Mouse (Mus musculus) C2C12 (cell line): ENCODE measurements around the gene Stag1.

Source experiments
- CEBPB ChIP-seq: IDR thresholded peaks from one replicate; pipeline ENCODE4 v1.6.1; 2011; ENCODE audit warnings: low read depth, mild to moderate bottlenecking, control low read depth, moderate library complexity
- CTCF ChIP-seq: IDR thresholded peaks from one replicate; pipeline ENCODE4 v1.5.1; 2011; ENCODE audit not compliant: control insufficient read depth, insufficient read depth, insufficient read length
- FOSL1 ChIP-seq: IDR thresholded peaks from one replicate; pipeline ENCODE4 v1.8.0; 2011; ENCODE audit warnings: mild to moderate bottlenecking, low read length; ENCODE audit not compliant: poor library complexity, insufficient read depth, severe bottlenecking
- MAX ChIP-seq: IDR thresholded peaks from one replicate; pipeline ENCODE4 v1.6.1; 2011; ENCODE audit warnings: mild to moderate bottlenecking, control low read depth
- MYOD1 ChIP-seq: IDR thresholded peaks from one replicate; pipeline ENCODE4 v1.6.1; 2011; ENCODE audit warnings: low read depth; ENCODE audit not compliant: control insufficient read depth, insufficient read length
- MYOG ChIP-seq: IDR thresholded peaks from one replicate; pipeline ENCODE4 v1.6.1; 2011; ENCODE audit not compliant: control insufficient read depth, insufficient read length; ENCODE audit errors: extremely low read depth
- USF1 ChIP-seq: IDR thresholded peaks from one replicate; pipeline ENCODE4 v1.6.1; 2011; ENCODE audit warnings: low read depth, mild to moderate bottlenecking, control low read depth, moderate library complexity

GRCm38 (mm10) chr9:100942042-100942441, 344.4 kb downstream of the Stag1 start:
- TF ChIP-seq CTCF (no peak), MAX (no peak), MYOG (no peak), USF1 (no peak), CEBPB (no peak), MYOD1 (no peak), FOSL1 (no peak)
